Mouse (Mus musculus): ENCODE measurements at regions not wholly inside any gene's neighbourhood (a gene's known extent, or its start where the extent isn't known, plus 50 kb on each side); places are given as distances from the start of the nearest gene placed in this dataset.

DNA sequence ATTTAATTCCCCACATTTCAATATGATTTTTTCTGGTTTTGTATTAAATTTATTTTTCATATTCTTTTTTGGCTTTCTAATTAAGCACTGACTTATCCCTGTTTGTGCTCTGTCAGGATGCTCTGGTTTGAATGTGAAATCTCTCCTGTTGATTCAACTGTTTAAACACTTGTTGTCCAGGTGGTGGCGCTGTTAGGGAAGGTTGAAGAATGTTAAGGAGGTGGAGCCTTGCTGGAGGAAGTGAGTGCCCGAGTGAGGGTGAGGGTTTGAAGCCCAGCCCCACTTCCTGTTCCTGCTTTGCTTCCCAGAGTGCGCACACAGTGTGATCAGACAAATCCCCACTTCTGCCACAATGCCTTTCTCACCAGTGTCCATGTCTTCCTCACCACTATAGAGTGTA, 263.4 kb downstream of the Osr1 start:
- TF ChIP-seq CTCF (IDR thresholded peaks at IDR 0.05; ENCODE audit: insufficient read depth, low read length) (no peak), POLR2A (IDR thresholded peaks at IDR 0.05; ENCODE audit: borderline replicate concordance, extremely low read depth, low read depth, low read length) (no peak)
- Histone ChIP-seq H3K4me1 (ENCODE audit: control insufficient read depth, insufficient read depth, low read length) (no peaks in the 10 kb centered on the region), H3K4me3 (replicated peaks; ENCODE audit: extremely low read depth, low read depth, low read length) (no peak overlapping the region)
- 48% methylated on average over 3 of the region's 3 CpGs for WGBS
- DNase-seq, result no peak

DNA sequence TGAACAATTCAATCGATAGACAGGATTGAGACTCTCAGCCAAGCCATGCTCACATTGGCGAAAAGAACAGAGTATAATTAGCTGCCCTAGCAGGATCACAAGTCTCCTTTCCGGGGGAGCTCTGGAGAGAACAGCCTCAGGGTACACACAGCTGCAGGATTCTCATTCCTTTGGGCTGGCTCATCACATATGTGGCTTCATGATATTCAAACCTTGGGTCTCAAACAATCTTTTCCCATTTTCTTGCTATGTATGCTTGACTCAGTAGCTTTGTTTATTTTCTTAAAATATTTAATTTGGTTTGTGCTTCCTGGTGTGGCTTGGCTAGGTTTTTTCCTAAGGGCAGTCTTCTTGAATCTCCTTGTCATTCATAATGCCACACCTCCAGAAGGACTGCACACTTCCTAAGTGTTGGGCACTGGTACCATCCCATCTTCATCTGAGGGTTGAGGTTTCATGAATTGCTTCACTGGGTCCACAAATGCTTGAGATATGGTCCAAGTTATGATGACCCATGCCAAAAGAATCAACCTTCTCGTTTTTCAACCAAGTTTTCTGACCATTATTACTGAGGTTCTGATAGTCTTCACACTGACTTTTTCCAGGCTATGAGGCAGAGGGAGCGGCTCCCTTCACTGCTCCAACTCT, 269.4 kb downstream of the Osr1 start:
- Histone ChIP-seq H3K4me1 (ENCODE audit: control insufficient read depth, insufficient read depth, low read length) (peaks cover 4% of the 10 kb centered on the region), H3K4me3 (replicated peaks; ENCODE audit: extremely low read depth, low read depth, low read length) (no peak overlapping the region)
- no peak for DNase-seq
- WGBS, result 58% methylated on average over 5 of the region's 5 CpGs
- TF ChIP-seq POLR2A (IDR thresholded peaks at IDR 0.05; ENCODE audit: borderline replicate concordance, extremely low read depth, low read depth, low read length) (no peak), CTCF (IDR thresholded peaks at IDR 0.05; ENCODE audit: insufficient read depth, low read length) (no peak)

DNA sequence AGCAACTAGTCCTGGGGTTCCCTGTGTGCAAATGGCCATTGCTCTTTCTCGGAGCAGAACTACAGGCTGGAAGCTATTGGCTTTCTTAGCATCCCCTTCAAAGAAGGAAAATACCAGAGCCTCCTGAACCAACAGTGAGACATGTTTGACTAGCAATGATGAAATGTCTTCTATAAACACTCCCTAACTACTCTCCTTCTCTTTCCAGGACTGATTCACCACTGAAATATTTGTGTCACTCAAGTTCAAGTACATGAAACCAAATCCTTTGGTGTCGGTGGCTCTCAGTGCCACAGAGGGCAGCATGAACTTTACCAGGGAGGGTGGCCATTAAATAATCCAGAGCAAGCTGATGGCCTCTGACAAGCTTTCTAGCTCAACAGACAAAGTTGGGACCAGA, 270.0 kb downstream of the Osr1 start:
- Histone ChIP-seq H3K4me3 (replicated peaks; ENCODE audit: extremely low read depth, low read depth, low read length) (no peak overlapping the region), H3K4me1 (ENCODE audit: control insufficient read depth, insufficient read depth, low read length) (peaks cover 4% of the 10 kb centered on the region)
- 41% methylated on average over 2 of the region's 2 CpGs for WGBS
- TF ChIP-seq CTCF (IDR thresholded peaks at IDR 0.05; ENCODE audit: insufficient read depth, low read length) (no peak), POLR2A (IDR thresholded peaks at IDR 0.05; ENCODE audit: borderline replicate concordance, extremely low read depth, low read depth, low read length) (no peak)
- no peak for DNase-seq

DNA sequence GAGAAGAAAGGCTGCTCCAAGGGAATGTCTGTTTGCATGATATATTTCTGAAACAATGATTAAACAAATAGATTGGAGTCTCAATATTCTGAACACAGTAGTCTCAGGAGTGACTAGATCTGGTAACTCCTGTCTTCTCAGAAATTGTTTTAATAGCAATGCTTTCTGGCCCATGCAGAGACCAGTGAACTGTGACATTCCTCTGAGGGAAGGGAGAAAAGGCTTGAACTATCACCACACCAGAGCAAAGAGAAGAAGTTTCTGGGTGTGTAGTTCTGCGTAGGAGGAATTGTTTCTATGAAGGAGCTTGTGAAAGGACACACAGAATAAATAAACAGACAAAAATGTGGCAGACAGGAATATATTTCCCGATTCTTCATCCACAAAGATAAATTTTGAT, 277.1 kb downstream of the Osr1 start:
- no peaks in the 10 kb centered on the region for H3K4me1 ChIP-seq (ENCODE audit: control insufficient read depth, insufficient read depth, low read length)
- WGBS, result 44% methylated on average over 2 of the region's 2 CpGs
- no peak overlapping the region for H3K4me3 ChIP-seq (replicated peaks; ENCODE audit: extremely low read depth, low read depth, low read length)
- no peak for DNase-seq
- no peak for TF ChIP-seq CTCF (IDR thresholded peaks at IDR 0.05; ENCODE audit: insufficient read depth, low read length)

DNA sequence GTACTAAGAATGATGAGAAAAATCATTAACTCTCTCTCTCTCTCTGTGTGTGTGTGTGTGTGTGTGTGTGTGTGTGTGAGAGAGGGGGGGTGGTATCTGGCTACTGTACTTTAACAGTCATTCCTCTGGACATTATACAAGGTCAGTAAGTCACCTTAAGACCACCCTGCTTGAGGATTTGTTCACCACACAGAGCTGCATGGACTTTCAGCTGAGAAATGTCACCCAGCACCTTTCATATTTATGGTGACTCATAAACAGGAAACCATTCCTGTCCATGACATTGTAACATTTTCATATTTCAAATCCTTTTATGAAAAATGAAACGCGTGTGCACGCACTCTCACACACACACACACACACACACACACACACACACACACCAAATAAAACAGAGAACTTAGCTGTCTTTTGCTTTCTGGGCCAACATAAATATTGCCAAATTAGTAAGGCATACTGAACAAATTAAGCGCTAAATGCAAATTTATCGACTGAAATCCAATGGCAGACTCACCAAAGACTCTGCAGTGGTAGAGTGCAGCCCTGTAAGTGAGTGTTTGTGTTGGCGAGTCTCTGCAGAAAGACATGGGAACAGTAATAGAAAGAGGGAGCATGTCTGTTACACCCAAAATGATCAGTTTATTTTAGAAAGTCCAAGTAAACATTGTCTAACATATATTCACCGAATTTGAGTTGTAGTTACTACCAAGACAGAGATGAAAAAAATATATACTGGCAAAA, 277.7 kb downstream of the Osr1 start:
- no peak for DNase-seq
- TF ChIP-seq POLR2A (IDR thresholded peaks at IDR 0.05; ENCODE audit: borderline replicate concordance, extremely low read depth, low read depth, low read length) (no peak), CTCF (IDR thresholded peaks at IDR 0.05; ENCODE audit: insufficient read depth, low read length) (no peak)
- Histone ChIP-seq H3K4me1 (ENCODE audit: control insufficient read depth, insufficient read depth, low read length) (no peaks in the 10 kb centered on the region), H3K4me3 (replicated peaks; ENCODE audit: extremely low read depth, low read depth, low read length) (no peak overlapping the region)
- 52% methylated on average over 7 of the region's 7 CpGs for WGBS

DNA sequence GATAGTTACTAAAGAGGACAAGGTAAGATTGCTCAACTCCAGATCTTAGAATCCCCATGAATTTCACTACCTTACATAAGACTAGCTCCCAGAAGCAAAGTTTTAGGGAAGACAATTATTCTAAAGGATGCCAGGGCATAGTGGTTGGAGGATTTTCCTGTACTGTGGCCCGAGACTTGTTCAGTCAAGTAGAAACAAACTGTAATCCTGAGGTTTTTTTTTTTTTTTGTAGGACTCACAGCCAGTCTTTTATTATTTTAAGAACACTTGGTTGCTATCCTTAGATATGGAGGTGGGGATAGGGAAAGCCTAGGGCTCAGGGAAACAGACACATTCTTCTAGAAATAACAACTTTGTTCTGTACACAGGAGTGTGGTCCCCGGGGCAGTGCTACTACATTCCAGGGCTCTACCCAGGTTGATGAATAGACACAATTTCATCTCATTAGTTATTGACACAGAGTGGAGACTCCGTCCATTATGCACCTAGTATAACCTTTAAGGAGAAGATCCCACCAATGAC, 285.6 kb downstream of the Osr1 start:
- no peak for DNase-seq
- TF ChIP-seq CTCF (IDR thresholded peaks at IDR 0.05; ENCODE audit: insufficient read depth, low read length) (no peak), POLR2A (IDR thresholded peaks at IDR 0.05; ENCODE audit: borderline replicate concordance, extremely low read depth, low read depth, low read length) (no peak)
- no peak overlapping the region for H3K4me3 ChIP-seq (replicated peaks; ENCODE audit: extremely low read depth, low read depth, low read length)
- no peaks in the 10 kb centered on the region for H3K4me1 ChIP-seq (ENCODE audit: control insufficient read depth, insufficient read depth, low read length)
- 67% methylated on average over 3 of the region's 3 CpGs for WGBS

DNA sequence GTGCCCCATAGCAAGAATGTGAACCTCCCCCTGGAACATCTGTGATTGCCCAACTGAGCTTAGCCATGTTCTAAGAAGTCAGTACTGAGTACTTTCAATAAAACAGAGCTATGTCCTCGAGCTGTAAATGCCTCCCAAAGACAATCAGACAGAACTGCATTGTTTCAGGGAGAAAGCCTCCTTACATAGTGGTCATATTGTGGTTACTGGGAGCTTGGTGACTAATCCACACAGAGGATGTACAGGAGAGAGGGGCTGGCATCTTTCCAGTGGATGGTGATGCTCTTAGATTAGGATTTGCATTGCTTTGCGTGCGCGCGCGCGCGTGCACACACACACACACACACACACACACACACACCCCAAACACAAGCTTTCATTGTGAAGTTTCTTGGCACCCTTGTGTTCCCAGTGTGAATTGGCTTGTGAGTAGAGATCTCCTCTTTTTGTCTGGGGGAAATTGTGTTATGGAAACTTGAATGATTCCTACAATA, 286.3 kb downstream of the Osr1 start:
- 86% methylated on average over 8 of the region's 8 CpGs for WGBS
- TF ChIP-seq POLR2A (IDR thresholded peaks at IDR 0.05; ENCODE audit: borderline replicate concordance, extremely low read depth, low read depth, low read length), result no peak
- no peaks in the 10 kb centered on the region for H3K4me1 ChIP-seq (ENCODE audit: control insufficient read depth, insufficient read depth, low read length)
- DNase-seq, result no peak
- no peak overlapping the region for H3K4me3 ChIP-seq (replicated peaks; ENCODE audit: extremely low read depth, low read depth, low read length)

DNA sequence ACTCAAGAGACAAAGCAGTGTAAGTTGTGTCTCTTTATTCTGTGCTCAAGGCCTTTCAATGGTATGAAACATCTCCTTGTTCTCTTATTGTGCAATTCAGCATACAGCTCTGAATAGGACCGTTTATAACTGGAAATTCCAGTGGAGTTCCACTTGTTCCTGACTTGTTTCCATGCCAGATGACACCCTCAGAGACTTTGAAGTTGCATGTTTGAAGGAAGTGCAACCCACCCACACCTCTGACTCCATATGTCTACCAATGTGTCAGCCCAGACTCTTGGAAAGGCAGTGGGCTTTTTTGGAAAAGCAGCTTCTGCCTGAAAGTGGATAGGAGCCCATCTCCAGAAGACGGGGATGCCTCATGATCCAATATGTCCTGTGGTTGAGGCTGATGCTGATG, 288.1 kb downstream of the Osr1 start:
- 47% methylated on average over 2 of the region's 2 CpGs for WGBS
- DNase-seq, result no peak
- no peaks in the 10 kb centered on the region for H3K4me1 ChIP-seq (ENCODE audit: control insufficient read depth, insufficient read depth, low read length)
- no peak overlapping the region for H3K4me3 ChIP-seq (replicated peaks; ENCODE audit: extremely low read depth, low read depth, low read length)
- TF ChIP-seq CTCF (IDR thresholded peaks at IDR 0.05; ENCODE audit: insufficient read depth, low read length), result no peak
- TF ChIP-seq POLR2A (IDR thresholded peaks at IDR 0.05; ENCODE audit: borderline replicate concordance, extremely low read depth, low read depth, low read length), result no peak

DNA sequence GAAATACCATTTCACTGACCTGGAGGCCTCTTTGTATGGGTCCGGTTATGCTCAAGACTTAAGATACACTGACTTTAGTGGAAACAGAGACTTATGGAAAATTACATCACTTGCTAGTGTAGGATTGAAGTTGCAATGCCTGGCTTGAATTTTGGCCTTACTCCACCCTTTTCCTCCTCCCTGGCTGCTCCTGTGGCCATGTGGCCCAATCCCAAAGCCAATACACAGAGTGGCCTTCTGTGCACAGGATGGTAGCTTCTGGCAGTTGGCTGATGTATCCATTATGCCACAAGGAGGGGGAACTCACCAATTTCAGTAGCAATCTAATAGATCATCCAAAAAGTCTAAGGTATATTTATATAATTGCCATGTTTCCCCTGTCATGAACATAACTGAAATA, 292.4 kb downstream of the Osr1 start:
- DNase-seq, result no peak
- 95% methylated on average over 1 of the region's 1 CpGs for WGBS
- H3K4me3 ChIP-seq (replicated peaks; ENCODE audit: extremely low read depth, low read depth, low read length), result no peak overlapping the region
- TF ChIP-seq CTCF (IDR thresholded peaks at IDR 0.05; ENCODE audit: insufficient read depth, low read length), result no peak
- no peak for TF ChIP-seq POLR2A (IDR thresholded peaks at IDR 0.05; ENCODE audit: borderline replicate concordance, extremely low read depth, low read depth, low read length)
- H3K4me1 ChIP-seq (ENCODE audit: control insufficient read depth, insufficient read depth, low read length), result no peaks in the 10 kb centered on the region

DNA sequence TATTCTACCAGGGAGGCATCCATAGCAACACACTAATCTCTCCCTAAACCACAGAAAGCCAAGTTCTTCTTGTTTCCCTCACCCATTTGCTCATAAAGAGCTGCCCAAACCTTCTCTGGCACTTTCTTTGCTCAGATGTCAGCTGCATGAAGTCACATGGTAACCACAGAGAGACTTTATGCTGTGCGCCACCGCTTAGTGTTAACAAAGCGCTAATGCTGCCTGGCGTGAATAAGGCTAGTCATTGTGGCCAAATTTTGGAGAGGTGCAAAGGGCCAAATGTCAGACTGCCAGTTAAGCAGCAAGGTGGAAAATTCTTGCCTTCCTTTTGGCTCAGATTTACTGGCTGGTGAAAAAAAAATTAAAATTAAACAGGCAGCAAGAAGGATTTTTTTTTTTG, 302.3 kb downstream of the Osr1 start:
- WGBS, result 87% methylated on average over 4 of the region's 4 CpGs
- H3K4me1 ChIP-seq (ENCODE audit: control insufficient read depth, insufficient read depth, low read length), result no peaks in the 10 kb centered on the region
- H3K4me3 ChIP-seq (replicated peaks; ENCODE audit: extremely low read depth, low read depth, low read length), result no peak overlapping the region
- TF ChIP-seq POLR2A (IDR thresholded peaks at IDR 0.05; ENCODE audit: borderline replicate concordance, extremely low read depth, low read depth, low read length) (no peak), CTCF (IDR thresholded peaks at IDR 0.05; ENCODE audit: insufficient read depth, low read length) (no peak)
- no peak for DNase-seq
